Mouse (Mus musculus): Measurements from ENCODE around the gene Trp63.

Trp63 gene

GRCm38 (mm10) chr16:25784246-25784645 is 100.7 kb downstream of the Trp63 start:
- DNase-seq: no peak

GRCm38 (mm10) chr16:25786457-25786856 is 102.9 kb downstream of the Trp63 start:
- DNase-seq: no peak

DNA sequence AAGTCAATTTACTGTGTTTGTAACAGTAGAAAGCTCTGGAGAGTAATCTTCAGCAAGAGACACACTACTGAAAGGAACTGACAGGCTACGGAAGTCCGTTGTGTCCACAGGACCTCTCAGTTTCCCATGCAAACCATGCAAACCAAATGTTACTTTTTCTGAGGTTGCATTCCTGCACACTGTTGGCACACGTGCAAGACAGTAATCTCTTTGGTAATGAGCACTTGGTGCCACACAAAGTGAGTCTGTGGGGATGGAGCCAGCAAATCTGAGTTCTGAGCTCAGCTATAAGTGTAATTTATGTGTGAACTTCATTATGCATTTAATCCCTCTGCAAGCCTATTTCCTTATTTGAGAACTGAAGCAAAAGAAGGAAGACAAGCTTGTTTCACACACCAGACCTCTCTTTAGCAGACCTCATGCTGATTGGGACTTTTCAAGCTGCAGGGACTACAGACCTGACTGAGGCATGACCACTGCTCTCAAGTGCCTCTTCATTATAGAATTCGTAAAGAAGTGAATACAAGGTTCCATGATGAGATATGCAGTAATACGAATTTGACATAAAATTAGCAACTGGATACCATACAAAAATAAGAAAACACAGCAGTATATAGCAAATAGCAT is 109.2 kb downstream of the Trp63 start:
- DNase-seq: no peak

- no peak for DNase-seq
These were observed 114.2 kb downstream of the Trp63 start for GRCm38 (mm10) chr16:25797732-25798294.

DNA sequence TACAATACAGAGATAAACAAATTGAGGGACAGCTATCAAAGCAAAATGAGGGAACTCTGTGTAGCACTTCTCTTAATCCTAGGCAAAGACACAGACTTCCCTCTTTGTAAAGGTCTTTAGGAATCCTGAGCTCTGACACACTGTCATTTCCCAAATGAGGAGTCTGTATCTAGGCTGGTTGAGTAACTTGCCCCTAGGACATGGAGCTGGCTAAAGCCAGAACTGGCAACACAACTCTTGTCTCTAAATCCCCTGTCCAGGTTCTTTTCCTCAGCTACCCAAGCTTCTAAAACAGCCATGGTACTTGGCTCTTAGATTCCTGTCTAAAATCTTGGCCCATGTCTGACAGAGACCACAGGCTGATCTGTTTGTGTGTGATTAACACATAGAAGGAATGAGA is 116.1 kb downstream of the Trp63 start:
- DNase-seq: no peak

GRCm38 (mm10) chr16:25804955-25805354 is 121.4 kb downstream of the Trp63 start:
- no peak for DNase-seq

DNA sequence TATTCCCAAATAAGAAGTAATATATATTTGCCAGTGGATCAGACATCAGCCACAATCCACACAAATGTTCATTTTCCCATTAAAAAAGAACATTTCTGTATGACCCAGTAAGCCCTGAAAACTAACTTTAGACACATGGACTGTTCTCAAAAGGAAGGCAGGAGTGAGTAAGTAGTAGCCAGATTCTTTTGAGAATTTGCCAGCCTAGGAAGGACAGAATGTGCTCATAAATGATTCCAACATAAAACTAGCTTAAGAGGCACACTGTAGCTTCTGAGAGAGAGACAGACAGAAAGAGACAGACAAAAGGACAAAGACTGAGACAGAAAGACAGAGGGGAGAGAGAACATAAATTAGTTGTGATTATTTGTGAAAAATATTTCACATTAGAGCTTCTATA is 123.6 kb downstream of the Trp63 start:
- no peak for DNase-seq

GRCm38 (mm10) chr16:25817753-25818624 is 134.4 kb downstream of the Trp63 start:
- DNase-seq: no peak

DNA sequence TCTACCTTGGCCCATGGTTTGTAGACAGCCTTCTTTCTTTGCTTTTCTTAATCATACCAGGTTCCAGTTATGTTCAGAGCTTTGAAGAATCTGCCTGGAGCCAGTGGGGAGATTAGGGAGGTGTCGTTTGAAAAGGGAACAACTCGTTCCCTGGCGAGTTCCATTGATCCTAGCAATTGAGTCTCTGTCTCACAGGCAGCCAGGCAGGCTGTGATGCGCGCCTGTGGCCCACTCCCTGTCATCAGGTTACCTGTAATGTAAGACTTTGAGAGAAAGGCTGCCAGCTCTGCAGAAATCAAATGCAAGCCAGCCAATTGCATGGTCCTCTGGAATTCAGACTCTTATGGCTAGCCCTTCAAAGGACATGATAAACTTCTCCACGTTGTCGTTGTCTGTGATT is 142.5 kb downstream of the Trp63 start:
- DNase-seq: no peak

GRCm38 (mm10) chr16:25832576-25832975 is 149.0 kb downstream of the Trp63 start:
- DNase-seq: no peak

GRCm38 (mm10) chr16:25835301-25835700 is 151.7 kb downstream of the Trp63 start:
- DNase-seq: no peak

DNA sequence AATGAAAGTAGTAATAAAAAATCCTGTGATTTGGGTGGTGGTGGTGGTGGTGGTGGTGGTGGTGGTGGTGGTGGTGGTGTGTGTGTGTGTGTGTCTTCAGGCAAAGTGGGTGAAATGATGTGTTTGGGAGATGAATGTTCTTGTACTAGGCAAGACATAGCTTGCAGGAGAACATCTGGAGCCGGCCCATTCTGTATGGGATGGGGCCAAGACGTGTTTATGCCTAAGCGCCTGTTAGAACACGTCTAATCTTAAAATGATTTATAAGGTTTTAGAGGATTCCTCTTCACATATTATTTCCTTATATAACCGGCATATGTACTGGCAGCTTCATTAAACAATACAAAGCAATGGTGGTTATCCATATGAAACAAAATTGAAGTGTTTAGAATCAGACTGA is 152.2 kb downstream of the Trp63 start:
- DNase-seq: no peak

DNA sequence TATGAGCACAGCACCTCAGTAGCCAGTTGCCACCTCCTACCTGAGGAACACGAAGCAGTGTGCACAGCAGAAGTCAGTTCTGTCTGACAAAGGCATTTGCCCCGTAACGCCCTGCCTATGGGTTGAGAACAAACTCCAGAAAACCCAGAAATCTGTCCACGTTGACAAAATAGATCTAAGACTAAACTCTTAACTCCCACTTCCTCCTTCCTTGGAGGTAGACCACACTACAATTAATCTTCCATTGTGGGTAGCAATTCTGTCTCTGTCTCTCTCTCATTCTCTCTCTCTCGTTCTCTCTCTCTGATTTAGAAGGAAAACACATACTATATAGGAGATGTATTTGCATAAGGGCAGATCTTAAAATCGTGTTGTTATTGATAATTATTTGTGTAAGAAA is 159.4 kb downstream of the Trp63 start:
- DNase-seq: no peak

DNA sequence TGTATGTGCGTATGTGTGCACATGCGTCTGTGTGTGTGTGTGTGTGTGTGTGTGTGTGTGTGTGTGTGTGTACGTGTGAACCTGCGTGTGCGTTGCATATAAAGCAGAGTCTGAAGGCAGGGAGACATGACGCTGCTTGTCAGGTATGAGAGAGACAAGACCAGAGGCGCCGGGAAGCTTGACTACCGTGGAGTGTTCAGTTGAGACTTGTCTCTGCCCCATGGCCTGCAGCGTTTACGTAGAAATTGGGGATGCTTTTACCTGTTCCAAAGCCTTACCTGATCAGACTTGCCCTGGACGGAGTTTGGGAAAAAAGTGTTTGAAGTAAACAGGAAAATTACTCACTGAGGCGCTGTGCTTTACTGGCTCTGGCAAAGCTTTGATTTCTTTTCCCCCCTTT is 160.1 kb downstream of the Trp63 start:
- no peak for DNase-seq

GRCm38 (mm10) chr16:25846611-25847010 is 163.0 kb downstream of the Trp63 start:
- no peak for DNase-seq

- DNase-seq: no peak
These were observed 164.9 kb downstream of the Trp63 start for GRCm38 (mm10) chr16:25848474-25848873.

DNA sequence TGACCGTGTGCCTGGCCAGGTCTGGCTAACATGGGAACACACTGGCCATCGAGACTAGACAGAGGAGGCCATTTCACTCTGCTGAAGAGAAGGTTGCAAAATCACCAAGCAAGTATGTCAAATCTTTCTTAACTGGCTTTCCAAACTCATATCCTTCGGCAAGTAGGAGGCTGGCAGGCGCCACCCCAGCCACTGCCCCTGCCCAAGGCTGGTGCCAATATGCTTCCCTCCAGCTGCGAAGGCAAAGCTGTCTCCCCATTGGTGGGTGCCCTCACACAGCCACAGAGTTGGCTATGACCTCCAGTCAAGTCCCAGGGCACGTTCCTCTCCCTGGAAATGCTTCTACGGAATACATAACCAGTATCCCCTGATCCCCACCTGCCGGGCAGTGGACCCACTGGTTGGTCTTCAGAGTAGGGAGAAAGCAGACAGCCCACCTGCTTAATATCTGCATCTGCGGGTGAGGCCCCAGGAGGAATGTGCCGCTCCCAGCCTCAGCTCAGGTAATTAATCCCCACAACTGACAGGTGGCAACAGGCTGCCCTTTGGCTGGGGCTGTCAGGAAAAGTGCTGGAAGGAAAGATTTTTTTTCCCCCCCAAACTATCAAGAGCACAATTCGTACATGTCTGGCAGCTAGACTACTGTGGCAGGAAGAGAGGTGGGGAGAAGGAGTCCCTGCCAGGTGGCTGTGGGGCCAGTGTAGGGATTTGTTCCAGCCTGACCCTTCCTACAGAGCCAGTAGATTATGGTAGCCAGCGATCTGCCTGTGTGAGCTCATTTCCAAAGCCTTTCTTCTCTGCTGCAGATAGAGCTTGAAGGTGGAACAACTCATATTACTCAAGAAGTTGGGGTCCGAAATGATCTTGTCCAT is 166.3 kb downstream of the Trp63 start:
- no peak for DNase-seq

GRCm38 (mm10) chr16:25860731-25861505 is 177.4 kb downstream of the Trp63 start:
- no peak for DNase-seq

DNA sequence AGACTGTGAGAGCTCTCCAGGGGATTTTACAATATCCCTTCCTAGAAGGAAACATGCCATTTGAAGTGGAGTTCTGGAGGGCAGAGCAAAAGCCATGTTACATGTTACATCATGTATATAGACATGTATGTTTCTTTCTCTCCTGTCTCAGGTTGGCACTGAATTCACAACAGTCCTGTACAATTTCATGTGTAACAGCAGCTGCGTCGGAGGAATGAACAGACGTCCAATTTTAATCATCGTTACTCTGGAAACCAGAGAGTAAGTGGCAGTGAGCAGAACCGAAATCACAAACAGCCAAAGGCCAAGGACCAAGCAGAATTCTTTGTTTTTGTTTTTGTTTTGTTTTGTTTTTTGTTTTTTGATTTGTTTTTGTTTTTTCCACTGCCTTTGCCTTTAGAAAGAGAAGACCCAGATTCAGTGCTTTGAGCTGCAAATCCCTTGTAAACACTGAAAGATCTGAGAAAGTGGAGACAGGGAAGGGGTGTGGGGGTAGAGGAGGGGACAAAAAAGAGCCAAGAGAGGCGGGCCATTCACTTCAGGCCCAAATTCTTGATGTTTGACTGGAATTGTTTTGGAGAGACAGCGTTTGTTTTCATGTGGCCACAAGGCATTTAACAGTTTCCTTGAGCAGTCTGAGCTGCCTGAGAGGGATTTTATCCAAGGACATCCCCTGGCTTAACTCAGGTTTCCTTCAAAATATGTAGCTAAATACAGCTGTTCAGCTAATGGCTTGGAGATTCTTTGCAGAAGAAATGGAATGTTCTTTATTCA is 181.7 kb downstream of the Trp63 start:
- DNase-seq: no peak

GRCm38 (mm10) chr16:25871503-25871902 is 187.9 kb downstream of the Trp63 start:
- DNase-seq: no peak

DNA sequence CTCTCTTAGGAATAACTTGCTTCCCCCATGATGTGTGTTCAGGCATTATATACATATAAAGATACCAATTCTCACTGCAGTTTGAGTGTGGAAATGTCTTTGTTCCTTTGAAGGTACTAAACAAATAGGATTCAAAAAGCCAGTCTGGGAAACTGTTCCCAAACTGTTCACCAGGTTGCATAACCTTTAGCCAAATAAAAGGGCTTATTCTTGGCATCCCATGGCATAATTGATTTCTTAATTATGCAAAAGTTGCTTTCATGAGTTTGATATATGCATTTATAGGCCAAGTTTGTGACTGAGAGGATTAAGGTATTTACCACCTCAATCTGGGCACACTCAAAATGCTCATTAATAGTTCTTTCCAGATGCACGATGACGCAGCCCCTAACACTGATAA is 192.1 kb downstream of the Trp63 start:
- DNase-seq: no peak

Data from B cell, adult 2 months (primary cell).